Mouse (Mus musculus): Measurements from ENCODE around the gene Ccnb1. TPM values are rescaled to one million over a fixed set of nuclear protein-coding genes. Genes with fewer than 3 reads are reported as not detected.
"Not testable (repeated sequence)": the region's sequence is repeated elsewhere in the genome, so short reads cannot be mapped to it uniquely, and the experiment has no call there.

Gene Ccnb1
- polyA plus RNA-seq, 1 experiment from 2014 or later, result 30.9 TPM

DNA sequence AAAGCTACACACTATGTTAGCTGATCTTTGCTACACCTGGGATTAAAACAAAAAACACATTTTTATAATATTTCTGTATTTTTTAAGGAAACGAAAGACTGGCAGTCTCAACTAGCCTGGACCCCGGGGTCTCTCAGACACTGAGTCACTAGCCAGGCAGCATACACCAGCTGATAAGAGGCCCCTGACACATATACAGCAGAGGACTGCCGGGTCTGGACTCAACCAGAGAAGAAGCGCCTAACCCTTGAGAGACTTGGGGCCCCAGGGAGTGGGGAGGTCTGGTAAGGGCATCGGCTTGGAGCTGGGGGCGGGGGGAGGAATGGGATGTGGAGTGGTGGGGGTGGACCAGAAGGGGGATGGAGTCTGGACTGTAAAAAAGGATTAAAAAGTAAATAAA lies 33.4 kb downstream of the Ccnb1 start:
- WGBS, result 89% methylated on average over 6 of the region's 6 CpGs
- ATAC-seq (replicated peaks), result no peak
- Histone ChIP-seq H3K9me3 (no peaks in the 10 kb centered on the region), H3K27ac (no peak overlapping the region), H3K4me2 (no peak overlapping the region), H3K4me3 (no peak overlapping the region), H3K4me1 (no peaks in the 10 kb centered on the region), H3K9ac (no peak overlapping the region), H3K36me3 (replicated peaks) (no peaks in the 10 kb centered on the region), H3K27me3 (replicated peaks) (no peaks in the 10 kb centered on the region)

DNA sequence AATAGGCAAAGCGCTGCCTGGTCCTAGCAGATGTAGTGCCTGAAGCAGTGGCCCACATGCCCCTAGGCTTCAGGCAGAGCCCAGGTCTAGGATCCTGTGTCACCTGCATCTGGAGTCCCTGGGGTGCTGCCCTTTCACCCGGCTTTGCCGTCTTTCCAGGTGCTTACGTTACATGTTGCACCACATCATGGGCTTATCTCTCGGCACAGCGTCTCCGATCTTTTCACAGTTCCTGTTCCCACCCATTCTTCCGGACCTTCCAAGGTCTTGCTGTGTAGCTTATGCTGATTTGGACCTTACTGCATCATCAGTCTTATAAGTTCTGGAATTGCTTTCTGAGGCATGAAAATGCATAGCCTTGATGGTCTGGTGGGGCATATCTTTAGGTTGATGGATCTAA lies 33.8 kb downstream of the Ccnb1 start:
- Histone ChIP-seq H3K4me1 (no peaks in the 10 kb centered on the region), H3K9ac (no peak overlapping the region), H3K27me3 (replicated peaks) (no peaks in the 10 kb centered on the region), H3K4me2 (no peak overlapping the region), H3K27ac (no peak overlapping the region), H3K4me3 (no peak overlapping the region), H3K36me3 (replicated peaks) (no peaks in the 10 kb centered on the region), H3K9me3 (no peaks in the 10 kb centered on the region)
- ATAC-seq (replicated peaks), result no peak
- 92% methylated on average over 8 of the region's 8 CpGs for WGBS

DNA sequence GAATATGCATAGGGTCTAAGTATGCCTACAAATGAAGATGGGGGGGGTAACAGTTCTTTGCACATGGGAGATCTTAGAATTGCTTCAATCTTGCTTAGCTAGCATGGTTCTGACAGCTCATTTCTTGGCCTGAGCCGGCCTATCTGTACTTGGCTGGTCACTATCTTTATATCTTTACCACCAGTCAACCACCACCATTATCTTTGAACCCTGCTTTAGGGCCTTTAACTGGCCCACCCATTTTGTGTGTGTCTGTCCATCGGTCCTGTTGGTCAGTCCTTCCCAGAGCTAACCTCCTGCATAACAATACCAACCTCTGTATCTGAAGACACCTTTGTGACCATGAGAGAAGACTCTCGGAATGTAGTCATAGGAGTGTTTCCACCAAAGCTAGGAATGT lies 35.0 kb downstream of the Ccnb1 start:
- Histone ChIP-seq H3K9me3 (no peaks in the 10 kb centered on the region), H3K9ac (no peak overlapping the region), H3K27me3 (replicated peaks) (no peaks in the 10 kb centered on the region), H3K4me2 (no peak overlapping the region), H3K36me3 (replicated peaks) (no peaks in the 10 kb centered on the region), H3K27ac (no peak overlapping the region), H3K4me1 (no peaks in the 10 kb centered on the region), H3K4me3 (no peak overlapping the region)
- no peak for ATAC-seq (replicated peaks)
- WGBS, result 78% methylated on average over 3 of the region's 3 CpGs

DNA sequence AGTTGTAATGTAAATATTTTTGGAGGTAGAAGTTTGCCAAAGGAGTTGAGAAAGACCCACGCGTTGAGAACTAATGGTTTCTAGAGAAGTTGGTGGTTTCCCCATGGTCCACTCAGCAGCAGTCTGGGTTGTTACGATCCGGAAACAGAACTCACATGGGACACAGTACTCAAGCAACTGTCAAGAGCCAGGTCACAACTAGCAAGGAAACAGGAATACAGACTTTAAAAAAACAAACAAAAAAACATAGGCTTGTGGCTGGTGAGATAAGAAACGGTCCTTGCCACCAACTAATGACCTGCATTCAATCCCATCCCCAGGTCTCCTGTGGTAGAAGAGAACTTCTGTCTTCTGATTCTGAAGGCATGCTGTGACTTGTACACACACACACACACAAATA lies 35.6 kb downstream of the Ccnb1 start:
- H3K4me3 ChIP-seq, result no peak overlapping the region
- no peaks in the 10 kb centered on the region for H3K4me1 ChIP-seq
- H3K9me3 ChIP-seq, result no peaks in the 10 kb centered on the region
- H3K36me3 ChIP-seq (replicated peaks), result no peaks in the 10 kb centered on the region
- no peak overlapping the region for H3K4me2 ChIP-seq
- ATAC-seq (replicated peaks), result no peak
- no peaks in the 10 kb centered on the region for H3K27me3 ChIP-seq (replicated peaks)
- 85% methylated on average over 5 of the region's 5 CpGs for WGBS
- H3K27ac ChIP-seq, result no peak overlapping the region
- no peak overlapping the region for H3K9ac ChIP-seq

DNA sequence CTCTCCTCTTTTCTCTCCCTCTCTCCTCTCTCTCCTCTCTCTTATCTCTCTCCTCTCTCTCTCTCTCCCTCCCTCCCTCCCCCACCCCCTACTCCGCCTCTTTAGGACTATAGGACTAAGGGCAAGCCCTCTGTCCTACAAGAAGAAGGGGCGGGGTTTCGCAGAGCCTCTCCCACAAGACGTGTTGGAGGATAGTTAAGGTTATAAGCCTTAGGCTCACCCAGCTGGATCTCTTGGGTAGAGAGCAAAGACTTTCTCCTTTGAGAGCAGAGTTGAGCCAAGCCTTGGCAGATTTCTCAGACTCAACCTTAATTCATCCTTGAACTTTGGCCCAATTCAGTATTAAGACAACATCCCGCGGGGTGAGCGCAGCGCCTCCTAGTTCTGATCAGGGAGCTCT lies 37.7 kb downstream of the Ccnb1 start:
- no peak for ATAC-seq (replicated peaks)
- Histone ChIP-seq H3K27me3 (replicated peaks) (no peaks in the 10 kb centered on the region), H3K4me2 (no peak overlapping the region), H3K27ac (no peak overlapping the region), H3K9ac (no peak overlapping the region), H3K4me1 (peaks cover 5% of the 10 kb centered on the region; the same call in 1 of the 2 replicates), H3K4me3 (no peak overlapping the region), H3K36me3 (replicated peaks) (no peaks in the 10 kb centered on the region), H3K9me3 (no peaks in the 10 kb centered on the region)
- 44% methylated on average over 8 of the region's 8 CpGs for WGBS

DNA sequence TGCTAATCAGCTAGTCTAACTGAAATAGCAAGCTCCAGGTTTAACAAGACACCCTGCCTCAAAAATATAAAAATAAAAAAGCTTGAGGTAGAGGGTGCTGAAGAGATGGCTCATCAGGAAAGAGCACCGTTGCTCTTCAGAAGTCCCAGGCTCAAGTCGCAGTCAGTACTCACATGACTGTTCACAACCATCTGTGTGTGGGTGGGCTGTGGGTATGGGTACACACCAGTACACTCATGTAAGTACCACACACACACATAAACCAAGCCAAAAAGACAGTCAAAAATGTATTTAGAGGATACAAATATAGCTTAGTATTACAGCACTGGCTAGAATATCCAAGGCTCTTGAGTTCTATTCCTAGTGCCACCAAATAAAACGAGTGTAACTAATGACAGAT lies 40.3 kb downstream of the Ccnb1 start:
- H3K4me3 ChIP-seq, result no peak overlapping the region
- no peak for ATAC-seq (replicated peaks)
- no peaks in the 10 kb centered on the region for H3K9me3 ChIP-seq
- no peak overlapping the region for H3K4me2 ChIP-seq
- 94% methylated on average over 3 of the region's 3 CpGs for WGBS
- peaks cover 12% of the 10 kb centered on the region for H3K4me1 ChIP-seq
- H3K27ac ChIP-seq, result no peak overlapping the region
- no peak overlapping the region for H3K9ac ChIP-seq
- no peaks in the 10 kb centered on the region for H3K36me3 ChIP-seq (replicated peaks)
- no peaks in the 10 kb centered on the region for H3K27me3 ChIP-seq (replicated peaks)

DNA sequence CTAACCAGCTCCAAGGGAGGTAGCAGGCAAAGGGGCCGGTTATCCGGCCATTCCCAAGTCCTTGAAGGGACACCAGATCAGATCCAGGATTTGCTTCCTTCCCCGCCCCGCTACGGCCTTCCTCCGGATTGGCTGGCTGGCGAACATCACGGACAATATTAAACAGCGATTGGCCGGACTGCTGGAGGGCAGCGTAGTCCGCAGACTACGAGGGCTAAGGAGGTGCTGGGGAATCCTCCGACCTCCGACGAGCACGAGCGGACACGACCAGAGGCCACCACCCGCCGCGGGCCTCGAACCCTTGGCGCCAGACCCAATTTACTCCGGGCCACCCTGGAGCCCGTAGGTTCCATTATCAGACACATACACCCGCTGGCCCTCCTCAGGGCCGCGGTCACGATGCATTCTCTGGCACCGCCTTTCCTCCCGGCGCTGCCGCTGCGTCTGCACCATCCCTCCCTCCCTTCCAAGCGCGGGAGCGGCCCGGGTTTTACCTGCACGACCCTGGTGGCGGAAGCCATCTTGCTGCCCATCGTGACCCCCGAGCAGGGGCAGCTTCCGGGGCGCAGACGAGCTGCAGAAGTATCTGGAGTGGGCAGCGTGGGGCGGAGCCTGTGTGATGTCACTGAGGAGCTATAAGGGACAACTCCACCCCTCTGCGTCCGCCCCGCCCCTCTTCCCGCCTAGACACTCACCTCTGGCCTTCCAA lies 42.2 kb downstream of the Ccnb1 start, which contains the start of gene Mrps36:
Gene Mrps36 (minus strand): TSS at position 624 of the 709 bp plus-strand sequence.
- Histone ChIP-seq H3K4me1 (peaks cover 12% of the 10 kb centered on the region), H3K36me3 (replicated peaks) (no peaks in the 10 kb centered on the region), H3K4me3 (peak within 1 kb of the TSS; percentile 69), H3K9me3 (no peaks in the 10 kb centered on the region), H3K27ac (peak within 1 kb of the TSS; percentile 96), H3K4me2 (peak within 1 kb of the TSS; percentile 59), H3K27me3 (replicated peaks) (no peaks in the 10 kb centered on the region), H3K9ac (peak within 1 kb of the TSS; percentile 85)
- under 1% methylated on average over 52 of the region's 52 CpGs for WGBS
- peak; percentile 98 for ATAC-seq (replicated peaks)

DNA sequence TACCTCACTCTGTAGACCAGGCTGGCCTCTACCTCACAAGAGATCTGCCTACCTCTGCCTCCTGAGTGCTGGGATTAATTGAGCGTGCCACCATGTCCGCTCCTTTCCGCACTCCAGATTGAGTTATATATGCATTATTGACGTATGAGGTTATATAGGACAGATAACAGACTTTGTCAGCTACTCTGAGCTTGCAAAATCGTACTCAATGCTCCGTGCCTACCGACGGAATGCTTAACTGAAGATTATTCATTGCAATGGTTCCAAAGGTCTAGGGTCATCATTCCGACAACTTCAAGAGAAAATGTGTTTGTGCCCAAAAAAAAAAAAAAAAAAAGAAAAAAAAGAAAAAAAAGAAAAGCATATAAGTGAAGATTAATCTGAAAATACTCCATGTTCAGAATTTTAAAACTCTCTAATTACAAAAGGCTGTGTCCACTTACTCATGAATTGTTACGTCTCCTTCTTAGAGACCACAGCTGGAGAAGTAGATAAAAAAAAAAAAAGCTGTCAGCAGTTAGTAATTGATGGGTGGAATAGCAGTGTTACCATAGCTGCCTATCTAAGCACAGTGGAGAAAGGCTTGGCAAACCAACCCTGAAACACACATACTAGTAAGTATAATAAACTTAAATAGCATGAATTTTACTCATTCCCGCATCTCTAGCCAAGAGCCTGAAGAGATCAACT lies 42.9 kb downstream of the Ccnb1 start:
- Histone ChIP-seq H3K9ac (peak overlapping the region; percentile 85), H3K27ac (peak overlapping the region; percentile 96), H3K4me3 (peak overlapping the region; percentile 69), H3K36me3 (replicated peaks) (no peaks in the 10 kb centered on the region), H3K27me3 (replicated peaks) (no peaks in the 10 kb centered on the region), H3K9me3 (no peaks in the 10 kb centered on the region), H3K4me2 (peak overlapping the region; percentile 59), H3K4me1 (peaks cover 12% of the 10 kb centered on the region)
- WGBS, result 67% methylated on average over 11 of the region's 11 CpGs
- peak; percentile 70 for ATAC-seq (replicated peaks)

DNA sequence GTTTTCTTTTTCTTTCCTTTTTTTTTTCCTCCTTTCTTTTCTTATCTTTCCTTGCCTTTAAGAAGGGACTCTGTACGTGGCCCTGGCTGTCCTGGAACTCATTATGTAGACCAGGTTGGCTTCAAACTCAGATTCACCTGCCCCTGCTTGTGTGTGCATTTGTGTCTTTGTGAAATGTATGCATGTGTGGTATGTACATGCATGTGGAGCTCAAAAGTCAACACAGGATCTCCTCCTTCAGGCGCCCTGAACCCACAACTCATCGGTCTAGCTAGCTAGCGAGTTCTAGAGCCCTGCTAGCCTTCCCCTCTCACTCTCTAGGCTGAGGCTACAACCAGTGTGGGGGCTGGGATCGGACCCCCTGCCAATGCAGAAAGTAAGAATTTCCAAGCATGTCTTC lies 43.5 kb downstream of the Ccnb1 start:
- H3K4me3 ChIP-seq, result no peak overlapping the region
- no peak overlapping the region for H3K9ac ChIP-seq
- H3K9me3 ChIP-seq, result no peaks in the 10 kb centered on the region
- no peaks in the 10 kb centered on the region for H3K36me3 ChIP-seq (replicated peaks)
- 89% methylated on average over 5 of the region's 5 CpGs for WGBS
- ATAC-seq (replicated peaks), result no peak
- no peak overlapping the region for H3K27ac ChIP-seq
- peaks cover 12% of the 10 kb centered on the region for H3K4me1 ChIP-seq
- peak overlapping the region; percentile 59; the same call in 1 of the 2 replicates for H3K4me2 ChIP-seq
- no peaks in the 10 kb centered on the region for H3K27me3 ChIP-seq (replicated peaks)

DNA sequence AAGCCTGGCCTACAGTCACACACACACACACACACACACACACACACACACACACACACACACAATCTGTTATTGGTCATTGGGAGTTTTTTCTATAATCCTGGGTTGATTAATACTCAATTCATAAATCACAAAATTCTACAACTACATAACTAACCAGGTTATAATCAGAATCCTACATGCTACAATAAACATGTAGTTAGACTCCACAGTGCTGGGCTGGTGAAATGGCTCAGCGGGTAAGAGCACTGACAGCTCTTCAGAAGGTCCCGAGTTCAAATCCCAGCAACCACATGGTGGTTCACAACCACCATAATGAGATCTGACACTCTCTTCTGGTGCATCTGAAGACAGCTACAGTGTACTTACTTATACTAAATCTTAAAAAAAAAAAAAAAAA lies 53.6 kb downstream of the Ccnb1 start:
- peaks cover 15% of the 10 kb centered on the region for H3K4me1 ChIP-seq
- no peak overlapping the region for H3K27ac ChIP-seq
- ATAC-seq (replicated peaks), result no peak
- no peak overlapping the region for H3K9ac ChIP-seq
- H3K9me3 ChIP-seq, result no peaks in the 10 kb centered on the region
- no peak overlapping the region for H3K4me2 ChIP-seq
- no peaks in the 10 kb centered on the region for H3K27me3 ChIP-seq (replicated peaks)
- WGBS, result 96% methylated on average over 2 of the region's 2 CpGs
- no peak overlapping the region for H3K4me3 ChIP-seq
- H3K36me3 ChIP-seq (replicated peaks), result peaks cover 7% of the 10 kb centered on the region

DNA sequence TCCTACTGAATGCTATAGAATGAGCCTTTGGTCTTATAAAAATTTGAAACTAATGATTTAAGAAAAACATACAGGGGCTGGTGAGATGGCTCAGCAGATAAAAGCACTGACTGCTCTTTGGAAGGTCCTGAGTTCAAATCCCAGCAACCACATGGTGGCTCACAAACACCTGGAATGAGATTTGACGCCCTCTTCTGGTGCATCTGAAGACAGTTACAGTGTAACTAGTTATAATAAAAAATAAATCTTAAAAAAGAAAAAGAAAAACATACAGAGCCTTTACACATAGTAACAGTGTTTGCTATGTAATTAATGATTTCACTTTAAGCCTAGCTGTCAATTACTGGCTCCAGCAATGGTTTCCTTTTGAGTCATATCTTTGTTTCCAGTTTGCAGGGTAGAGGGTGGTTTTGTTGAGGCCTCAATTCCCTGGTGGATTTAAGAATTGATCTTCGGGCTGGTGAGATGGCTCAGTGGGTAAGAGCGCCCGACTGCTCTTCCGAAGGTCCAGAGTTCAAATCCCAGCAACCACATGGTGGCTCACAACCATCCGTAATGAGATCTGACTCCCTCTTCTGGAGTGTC lies 54.8 kb downstream of the Ccnb1 start:
- H3K9ac ChIP-seq; H3K27me3 ChIP-seq (replicated peaks); H3K36me3 ChIP-seq (replicated peaks); ATAC-seq (replicated peaks); H3K9me3 ChIP-seq: not testable (repeated sequence)
- WGBS, result 89% methylated on average over 6 of the region's 6 CpGs
- H3K27ac ChIP-seq, result peak overlapping the region; percentile 79; the same call in 1 of the 2 replicates
- H3K4me1 ChIP-seq, result peaks cover 15% of the 10 kb centered on the region
- peak overlapping the region; percentile 75 for H3K4me2 ChIP-seq
- peak overlapping the region; percentile 56; the same call in 1 of the 2 replicates for H3K4me3 ChIP-seq

DNA sequence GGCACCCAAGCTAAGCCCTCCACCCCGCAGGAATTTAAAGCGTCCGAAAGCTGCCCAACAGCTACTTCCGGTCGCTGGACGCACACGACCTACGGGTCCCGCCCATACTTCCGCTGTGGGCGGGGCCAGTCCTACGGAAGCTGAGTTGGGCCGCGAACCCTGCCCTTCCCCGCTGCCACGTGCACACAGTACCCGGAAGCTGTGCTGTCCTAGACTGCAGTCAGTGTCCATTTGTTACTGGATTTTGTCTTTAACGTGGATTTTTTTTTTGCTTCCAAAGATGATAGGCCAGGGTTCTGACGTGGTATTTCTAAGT lies 55.6 kb downstream of the Ccnb1 start, which contains the start of gene Cdk7:
Gene Cdk7 (minus strand): TSS at position 79 of the 316 bp plus-strand sequence.
- WGBS, result 0% methylated on average over 19 of the region's 19 CpGs
- Histone ChIP-seq H3K9ac (peak within 1 kb of the TSS; percentile 71), H3K4me3 (peak within 1 kb of the TSS; percentile 56), H3K27ac (peak within 1 kb of the TSS; percentile 79), H3K36me3 (replicated peaks) (peaks cover 5% of the 10 kb centered on the region; the same call in 1 of the 2 replicates), H3K27me3 (replicated peaks) (no peaks in the 10 kb centered on the region), H3K4me2 (peak within 1 kb of the TSS; percentile 75), H3K4me1 (peaks cover 17% of the 10 kb centered on the region), H3K9me3 (no peaks in the 10 kb centered on the region)
- ATAC-seq (replicated peaks), result peak; percentile 99

Measured in midbrain, embryonic 15.5 days (tissue).